Comparison of ENCODE assay signal across 20 mouse cellular contexts in genomic region chr9:119007266-119007665, GRCm38 (mm10). TPM values are rescaled to one million over a fixed set of nuclear protein-coding genes. Genes with fewer than 3 reads are reported as not detected.
A peak's percentile ranks its signal among the peaks of the same experiment; 100 is the strongest.
DNase-seq lines count a peak whose midpoint lies in the region; ATAC-seq and TF ChIP-seq lines count a peak whose summit lies in the region.
"Had no signal": no experiment of that assay in that cellular context is flagged by ENCODE, and none has a peak within 500 bp of the region (broad histone marks: within the 10 kb centered on the region; RNA-seq: fewer than 3 reads in every experiment).

No protein-coding gene starts in this region.

- no peaks in the 10 kb centered on the region for H3K27me3 ChIP-seq in intestine, postnatal 0 days (replicated peaks; ENCODE audit: control insufficient read depth, insufficient read depth, low read length)
- H3K27me3 ChIP-seq in hindbrain, embryonic 13.5 days, result no peaks in the 10 kb centered on the region
- H3K27me3 ChIP-seq: embryonic facial prominence, embryonic 15.5 days; forebrain, embryonic 12.5 days; heart, embryonic 12.5 days; hindbrain, embryonic 15.5 days; neural tube, embryonic 13.5 days; Patski had no signal

- ATAC-seq in intestine, postnatal 0 days, result no peak
- ATAC-seq in hindbrain, embryonic 13.5 days (ENCODE audit: low FRiP score), result no peak
- ATAC-seq: activated CD4-positive, CD25-positive, alpha-beta regulatory T cell, adult 4 months; liver, postnatal 0 days; Patski had no signal

- H3K4me2 ChIP-seq in intestine, postnatal 0 days (replicated peaks; ENCODE audit: low read depth), result no peak overlapping the region
- no peak overlapping the region for H3K4me2 ChIP-seq in hindbrain, embryonic 13.5 days
- H3K4me2 ChIP-seq: embryonic facial prominence, embryonic 15.5 days; forebrain, embryonic 12.5 days; heart, embryonic 12.5 days; hindbrain, embryonic 15.5 days; midbrain, embryonic 11.5 days; neural tube, embryonic 13.5 days had no signal

- no peaks in the 10 kb centered on the region for H3K9me3 ChIP-seq in intestine, postnatal 0 days (ENCODE audit: control insufficient read depth)
- H3K9me3 ChIP-seq in hindbrain, embryonic 13.5 days, result no peaks in the 10 kb centered on the region
- H3K9me3 ChIP-seq: embryonic facial prominence, embryonic 15.5 days; forebrain, embryonic 12.5 days; heart, embryonic 12.5 days; hindbrain, embryonic 15.5 days; neural tube, embryonic 13.5 days had no signal

- H3K9ac ChIP-seq in intestine, postnatal 0 days (ENCODE audit: low read depth, low read length), result no peak overlapping the region
- no peak overlapping the region for H3K9ac ChIP-seq in hindbrain, embryonic 13.5 days
- H3K9ac ChIP-seq: embryonic facial prominence, embryonic 15.5 days; forebrain, embryonic 12.5 days; heart, embryonic 12.5 days; hindbrain, embryonic 15.5 days; liver, postnatal 0 days; neural tube, embryonic 13.5 days had no signal

- peaks cover 15% of the 10 kb centered on the region; the same call in 1 of the 2 replicates for H3K36me3 ChIP-seq in intestine, postnatal 0 days (ENCODE audit: control insufficient read depth, insufficient read depth)
- H3K36me3 ChIP-seq in hindbrain, embryonic 13.5 days, result peaks cover 5% of the 10 kb centered on the region; the same call in 1 of the 2 replicates
- H3K36me3 ChIP-seq: embryonic facial prominence, embryonic 15.5 days; hindbrain, embryonic 15.5 days had no signal

- H3K27ac ChIP-seq in intestine, postnatal 0 days (ENCODE audit: low read depth, low read length), result peak overlapping the region; percentile 57
- H3K27ac ChIP-seq in hindbrain, embryonic 13.5 days, result no peak overlapping the region
- H3K27ac ChIP-seq: embryonic facial prominence, embryonic 15.5 days; forebrain, embryonic 12.5 days; hindbrain, embryonic 15.5 days; neural tube, embryonic 13.5 days had no signal

- no peaks in the 10 kb centered on the region; the same call in 1 of the 2 replicates for H3K4me1 ChIP-seq in intestine, postnatal 0 days (replicated peaks; ENCODE audit: control insufficient read depth, insufficient read depth, low read length)
- peaks cover 32% of the 10 kb centered on the region for H3K4me1 ChIP-seq in hindbrain, embryonic 13.5 days (replicated peaks)

- WGBS in intestine, postnatal 0 days, result 55% methylated on average over 10 of the region's 10 CpGs
- 88% methylated on average over 10 of the region's 10 CpGs for WGBS in hindbrain, embryonic 13.5 days

- TF ChIP-seq CTCF in intestine, postnatal 0 days (IDR thresholded peaks at IDR 0.05; ENCODE audit: low read depth), result no peak

- peak; percentile 31 for DNase-seq in layer of hippocampus, adult 9-11 months
- DNase-seq in layer of hippocampus, postnatal 10 days (ENCODE audit: low spot score in 2 of 2), result no peak
- peak; percentile 70 for DNase-seq in lung, postnatal 25 days (ENCODE audit: low spot score)
- DNase-seq in lung, postnatal 14 days, result no peak
- no peak for DNase-seq in embryo, embryonic 10 days (ENCODE audit: low spot score)
- DNase-seq: adrenal gland, postnatal 25 days; cerebellum, adult 9-11 months; embryo, embryonic 11 days; kidney, adult 8-10 months; liver, postnatal 0 days had no signal

- no peak overlapping the region for H3K4me3 ChIP-seq in intestine, postnatal 0 days (ENCODE audit: low read depth, low read length)
- H3K4me3 ChIP-seq in hindbrain, embryonic 13.5 days, result no peak overlapping the region
- H3K4me3 ChIP-seq: embryonic facial prominence, embryonic 15.5 days; forebrain, embryonic 12.5 days; heart, embryonic 12.5 days; hindbrain, embryonic 15.5 days; neural tube, embryonic 13.5 days had no signal

RNA-seq across cellular contexts. Expression of gene Vill, which starts 45.3 kb away (rescaled TPM):
- 1 to 10 TPM in 1 of 2 experiments, under 1 TPM in 1; 0.78 to 1.3 TPM for total RNA-seq in layer of hippocampus, postnatal 10 days (2021)
- polyA plus RNA-seq in intestine, postnatal 0 days (2015; fragmentation: Nextera tagmentation; extraction: Ambion mirVana), result 3.6 and 5.1 TPM in 2 replicates
- 4.2 TPM in 2 replicates for polyA plus RNA-seq in hindbrain, embryonic 13.5 days (2015; fragmentation: Nextera tagmentation; extraction: Ambion mirVana)

Comparison
In these comparisons a context has a peak if more than half of its experiments do, and no peak if none do; other contexts are left out.
1. DNase-seq: peak in layer of hippocampus, adult 9-11 months (single experiment) and lung, postnatal 25 days (single experiment); none in layer of hippocampus, postnatal 10 days (0 of 2), lung, postnatal 14 days (single experiment) and embryo, embryonic 10 days (single experiment).